Mouse (Mus musculus): Measurements from ENCODE around the gene Gdf10.

Gene Gdf10

DNA sequence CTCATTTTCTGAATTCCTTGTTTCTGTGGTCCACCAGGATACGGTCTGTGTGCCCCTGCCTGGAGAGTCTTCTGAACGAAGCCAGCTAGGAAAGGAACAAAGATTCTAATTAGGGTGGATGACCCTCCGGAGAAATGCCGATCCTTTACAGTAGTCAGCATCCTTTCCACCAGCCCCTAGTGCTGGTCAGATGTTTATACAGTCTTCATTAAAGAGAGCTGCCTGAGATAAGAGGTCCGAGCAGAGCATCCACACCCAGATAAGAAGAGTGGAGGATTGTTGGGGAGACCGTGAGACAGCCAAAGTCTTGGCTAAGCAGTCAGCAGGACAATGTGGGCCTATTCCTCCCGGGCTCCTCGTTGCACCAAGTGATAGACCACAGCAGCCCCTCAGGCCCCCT lies 17.4 kb downstream of the Gdf10 start, which contains the start of gene Gdf2:
TSS of gene Gdf2 (plus strand) at position 301 of the 400 bp plus-strand sequence.
- DNase-seq: no peak

DNA sequence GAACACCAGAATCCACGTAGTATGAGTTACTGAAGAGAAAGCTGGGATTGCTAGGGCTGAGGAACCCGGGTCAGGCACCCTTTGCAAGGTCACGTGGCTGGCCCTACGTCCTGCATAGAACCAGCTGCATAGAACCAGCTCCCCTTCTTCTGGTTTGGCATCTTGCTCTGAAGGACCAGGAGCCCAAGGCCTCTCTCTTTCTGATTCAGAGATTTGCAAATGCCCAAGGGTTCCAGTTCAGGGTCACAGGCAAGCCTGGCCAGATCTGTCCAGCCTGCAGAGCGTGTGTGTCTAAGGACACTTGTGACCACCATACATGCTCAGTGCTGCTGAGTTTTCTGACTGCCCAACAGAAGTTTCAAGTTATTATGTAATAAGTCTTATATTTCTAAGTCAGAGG lies 18.8 kb downstream of the Gdf10 start:
- no peak for DNase-seq

DNA sequence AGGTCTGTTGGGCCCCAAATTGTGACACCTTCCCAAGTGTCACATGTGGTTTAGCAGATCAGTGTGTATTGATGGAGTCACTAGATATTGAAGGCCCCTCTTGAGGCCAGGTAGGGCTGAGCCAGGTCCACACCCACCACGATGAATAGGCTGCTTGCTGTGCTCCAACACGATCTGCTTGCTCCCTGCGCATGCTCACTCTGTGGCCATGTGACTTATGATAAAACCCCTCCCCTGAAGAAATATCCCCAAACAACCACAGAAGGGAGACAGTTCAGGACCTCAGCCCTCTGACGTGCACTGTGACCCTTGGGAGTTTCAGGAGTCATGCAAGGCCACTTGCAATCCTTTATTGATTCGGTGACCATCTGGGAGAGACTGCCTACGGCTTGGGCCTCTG lies 22.7 kb downstream of the Gdf10 start:
- no peak for DNase-seq

DNA sequence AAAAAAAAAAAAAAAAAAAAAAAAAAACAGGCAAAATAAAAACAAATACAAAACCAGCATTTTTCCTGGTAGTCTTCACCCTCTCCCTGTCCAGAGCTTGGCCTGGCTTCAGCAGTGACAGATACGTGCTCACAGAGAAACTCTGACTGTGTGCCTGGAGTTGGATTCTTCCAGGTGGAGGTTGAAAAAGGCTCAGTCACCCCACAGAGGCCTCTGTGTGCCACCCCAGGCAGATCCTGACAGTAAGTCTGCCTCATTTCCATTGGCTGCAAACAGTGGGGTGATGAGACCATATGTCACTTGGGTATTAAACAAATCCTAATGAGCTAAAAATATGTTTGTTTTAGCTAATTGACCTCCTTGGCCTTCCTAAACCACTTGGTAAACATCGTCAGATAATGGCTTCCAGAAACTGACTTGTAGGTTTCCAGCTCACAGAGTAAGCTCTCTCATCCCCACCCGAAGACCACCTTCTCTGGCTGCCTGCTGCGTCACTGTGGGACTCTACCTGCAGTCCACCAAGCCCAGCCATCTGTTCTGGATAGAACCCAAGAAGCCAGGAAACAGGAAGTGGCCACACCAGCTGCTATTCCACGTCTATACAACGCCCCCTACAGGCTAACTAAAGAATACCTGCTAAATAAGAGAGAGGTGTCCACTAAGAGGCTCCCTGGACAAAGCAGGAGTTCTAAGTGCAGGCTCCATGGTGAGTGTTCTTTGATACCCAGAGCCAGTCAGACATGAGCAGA lies 29.0 kb downstream of the Gdf10 start:
- no peak for DNase-seq

DNA sequence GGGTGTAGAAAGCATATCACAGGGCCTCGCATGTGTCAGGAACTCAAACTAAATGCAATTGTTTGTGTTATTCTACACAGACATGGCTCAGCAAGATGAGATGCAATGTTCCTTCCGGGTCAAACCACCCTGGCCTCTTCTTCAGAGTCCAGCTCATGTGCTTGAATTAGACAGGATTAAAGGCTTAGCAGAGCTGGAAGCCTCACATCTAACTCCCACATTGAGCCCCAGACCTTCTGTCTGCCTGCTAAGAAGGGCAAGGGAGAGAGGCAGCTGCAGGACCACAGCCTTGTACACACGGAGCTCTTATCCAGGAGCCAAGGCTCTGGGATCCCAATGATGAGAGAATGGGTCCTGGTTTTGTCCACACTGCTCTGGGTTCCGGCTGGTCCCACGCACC lies 30.4 kb downstream of the Gdf10 start, which contains the start of gene Rbp3:
TSS of gene Rbp3 (plus strand) at position 243 of the 400 bp plus-strand sequence.
- DNase-seq: no peak

DNA sequence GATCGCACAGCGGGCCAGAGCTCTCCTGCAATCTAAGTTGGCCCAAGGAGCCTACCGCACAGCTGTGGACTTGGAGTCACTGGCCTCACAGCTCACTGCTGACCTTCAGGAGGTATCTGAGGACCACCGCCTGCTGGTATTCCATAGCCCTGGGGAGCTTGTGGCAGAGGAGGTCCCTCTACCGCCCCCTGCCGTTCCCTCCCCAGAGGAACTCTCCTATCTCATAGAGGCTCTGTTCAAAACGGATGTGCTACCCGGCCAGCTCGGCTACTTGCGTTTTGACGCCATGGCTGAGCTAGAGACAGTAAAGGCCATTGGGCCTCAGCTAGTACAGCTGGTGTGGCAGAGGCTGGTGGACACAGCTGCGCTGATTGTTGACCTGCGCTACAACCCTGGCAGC lies 32.7 kb downstream of the Gdf10 start:
- no peak for DNase-seq

DNA sequence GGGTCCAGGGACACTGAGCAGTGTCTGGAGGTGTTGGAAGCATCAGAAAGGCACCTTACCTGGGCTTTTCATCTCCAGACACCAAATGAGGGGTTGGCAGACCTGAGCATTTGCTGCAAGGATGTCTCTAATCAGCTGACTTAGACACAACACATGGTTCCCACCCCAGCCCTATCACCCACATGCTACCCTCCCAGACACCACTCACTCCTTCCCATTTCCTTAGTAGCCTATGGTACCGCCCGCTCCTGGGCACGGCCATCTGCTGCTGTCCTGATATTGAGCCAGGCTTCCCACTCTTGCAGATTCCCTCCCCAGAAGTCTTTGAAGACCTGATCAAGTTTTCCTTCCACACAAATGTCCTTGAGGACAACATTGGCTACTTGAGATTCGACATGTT lies 34.8 kb downstream of the Gdf10 start:
- no peak for DNase-seq

DNA sequence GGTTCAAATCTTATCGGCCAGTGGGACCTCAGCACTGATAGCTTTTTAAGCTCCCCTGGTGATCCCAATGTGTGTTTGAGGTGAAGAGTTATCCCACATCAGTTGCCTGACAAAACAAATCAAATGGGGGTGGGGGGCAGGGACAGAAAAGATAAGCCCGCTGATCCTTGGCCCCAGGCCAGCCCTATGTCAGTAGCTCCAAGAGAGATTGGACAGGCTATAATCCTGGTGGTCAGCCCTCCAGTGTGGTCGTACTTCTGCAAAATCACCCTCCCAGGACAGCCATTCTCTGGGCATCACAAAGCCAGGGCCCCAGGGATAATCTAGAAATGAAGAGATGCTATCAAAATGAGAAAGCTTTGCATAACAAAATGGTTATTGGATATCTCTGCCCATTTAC lies 35.5 kb downstream of the Gdf10 start:
- DNase-seq: no peak

DNA sequence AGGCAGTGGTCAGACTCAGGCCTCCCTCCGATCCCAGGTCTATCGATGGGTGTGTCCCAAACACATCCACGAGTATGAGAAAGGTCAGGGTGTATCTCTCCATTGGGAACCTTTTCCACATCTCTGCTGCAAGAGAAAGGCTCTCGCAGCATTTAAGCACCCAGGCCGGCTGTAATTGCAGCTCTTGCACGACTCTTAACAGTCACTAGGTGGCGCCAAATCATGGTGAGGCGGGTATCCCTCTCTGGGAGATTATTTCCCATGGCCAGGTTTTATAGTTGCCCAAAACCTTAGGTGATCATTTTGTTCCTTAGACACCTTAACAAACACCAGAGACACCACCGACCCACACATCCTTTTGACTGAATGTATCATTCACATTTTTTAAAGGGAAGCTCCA lies 36.0 kb downstream of the Gdf10 start:
- DNase-seq: no peak

DNA sequence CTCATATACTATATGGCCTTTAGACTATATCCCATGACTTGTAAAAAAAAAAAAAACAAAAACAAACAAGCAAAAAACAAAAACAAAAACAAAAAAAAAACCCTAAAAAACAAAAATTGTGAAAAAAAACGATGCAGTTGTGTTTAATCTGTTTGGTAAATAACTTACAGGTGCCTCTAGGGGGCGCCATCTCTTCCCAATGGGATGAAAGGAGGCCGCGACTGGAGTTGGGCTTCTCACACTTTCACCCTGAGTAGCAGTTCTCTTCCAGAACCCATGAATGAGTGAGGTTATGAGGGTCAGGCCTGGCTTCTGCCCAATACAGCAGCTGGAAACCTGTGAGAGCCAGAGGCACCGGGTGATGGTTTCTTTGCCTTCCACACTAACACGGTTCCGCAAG lies 42.3 kb downstream of the Gdf10 start:
- no peak for DNase-seq

DNA sequence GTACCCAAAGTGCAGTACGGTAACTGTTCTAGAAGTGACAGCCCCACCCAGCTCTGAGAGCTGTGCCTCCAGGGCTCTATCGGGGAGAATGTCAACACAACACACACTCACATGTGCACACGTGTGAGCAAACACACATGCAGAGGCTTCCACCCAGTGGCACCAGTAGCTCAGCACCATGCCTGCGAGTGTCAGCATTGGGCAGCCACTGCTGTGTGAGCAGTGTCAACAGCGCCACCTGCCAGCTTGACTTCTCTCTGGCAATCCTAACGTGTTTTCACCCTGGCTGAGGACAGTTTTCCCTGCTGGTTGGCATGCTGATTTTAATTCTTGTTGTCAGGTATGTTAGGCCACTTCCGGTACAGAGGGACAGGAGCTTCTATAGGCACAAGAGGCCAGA lies 49.3 kb downstream of the Gdf10 start:
- no peak for DNase-seq

DNA sequence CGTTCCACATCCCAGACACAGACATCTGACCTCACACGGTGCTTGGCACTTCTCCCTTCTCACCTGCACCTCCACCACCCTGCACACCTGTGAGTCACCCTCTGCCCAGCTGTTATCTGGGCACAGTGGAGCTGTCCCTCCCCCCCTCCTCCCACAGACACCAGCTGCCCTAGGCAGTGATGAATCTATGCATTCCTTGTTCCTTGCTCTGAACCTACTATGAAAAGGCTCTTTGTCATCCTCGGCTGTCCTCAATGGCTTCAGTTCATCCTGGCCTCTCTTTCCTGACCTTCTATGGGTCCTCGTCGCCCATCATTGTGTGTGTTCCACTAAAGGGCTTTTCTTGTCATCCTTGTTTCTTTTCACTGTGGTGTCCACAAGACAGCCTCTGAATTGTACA lies 51.4 kb downstream of the Gdf10 start:
- DNase-seq: no peak

DNA sequence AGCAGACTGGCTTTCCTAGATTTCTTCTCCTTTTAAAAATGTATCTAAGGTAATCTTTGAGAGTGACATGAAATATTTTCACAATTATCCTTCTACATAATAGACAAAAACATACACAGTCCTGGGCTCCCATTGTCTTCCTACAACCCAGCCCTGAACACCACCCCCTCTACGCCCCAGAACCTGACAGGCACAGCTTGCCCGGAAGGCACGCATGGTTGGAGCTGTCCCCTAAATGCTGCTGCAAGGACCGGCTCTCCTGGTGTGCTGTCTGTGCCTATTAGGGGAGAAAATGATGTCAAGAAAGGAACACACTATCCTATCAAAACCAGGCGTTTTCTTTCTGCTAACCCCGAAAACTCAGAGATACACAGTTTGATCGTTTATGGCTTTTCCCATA lies 54.4 kb downstream of the Gdf10 start:
- DNase-seq: no peak

DNA sequence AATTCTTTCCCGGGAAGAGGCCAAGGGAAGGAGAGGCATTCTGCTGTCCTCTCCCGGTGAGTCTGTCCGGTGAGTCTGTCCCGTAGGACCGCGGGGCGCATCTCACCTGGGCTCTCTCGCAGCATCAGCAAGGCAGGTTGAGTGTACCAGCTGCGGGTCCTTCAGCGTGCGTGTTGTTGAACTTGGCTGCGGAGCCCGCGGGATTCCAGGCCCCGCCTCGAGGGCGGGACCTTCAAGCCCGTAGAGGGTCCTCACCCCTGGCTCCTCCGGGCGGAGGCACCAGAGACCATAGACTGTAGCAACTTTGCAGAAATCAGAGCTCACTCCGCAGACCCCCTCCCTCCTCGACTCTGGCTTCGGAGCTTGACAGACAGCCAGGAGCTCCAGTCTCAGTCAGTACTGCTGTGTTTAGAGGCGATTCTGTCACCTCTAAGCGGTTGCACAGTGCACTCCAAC lies 55.2 kb downstream of the Gdf10 start, which contains the start of gene Zfp488:
TSS of gene Zfp488 (minus strand) at position 161 of the 456 bp plus-strand sequence.
- no peak for DNase-seq
